Mouse (Mus musculus) kidney, adult 2 months (tissue): ENCODE results near the gene Dgkk.

Experiments used
- CTCF ChIP-seq: fragments of 200-500 bp; conservative IDR thresholded peaks from 2 replicates; pipeline ENCODE4 v1.5.1; 2011; ENCODE audit warnings: low read depth, mild to moderate bottlenecking, control low read depth, low read length, moderate library complexity, mixed read lengths; ENCODE audit not compliant: insufficient read depth, insufficient read length
- POLR2A ChIP-seq: fragments of 200-500 bp; IDR thresholded peaks from one replicate; pipeline ENCODE4 v1.6.1; 2011; ENCODE audit warnings: low read depth, low read length, control low read depth

DNA sequence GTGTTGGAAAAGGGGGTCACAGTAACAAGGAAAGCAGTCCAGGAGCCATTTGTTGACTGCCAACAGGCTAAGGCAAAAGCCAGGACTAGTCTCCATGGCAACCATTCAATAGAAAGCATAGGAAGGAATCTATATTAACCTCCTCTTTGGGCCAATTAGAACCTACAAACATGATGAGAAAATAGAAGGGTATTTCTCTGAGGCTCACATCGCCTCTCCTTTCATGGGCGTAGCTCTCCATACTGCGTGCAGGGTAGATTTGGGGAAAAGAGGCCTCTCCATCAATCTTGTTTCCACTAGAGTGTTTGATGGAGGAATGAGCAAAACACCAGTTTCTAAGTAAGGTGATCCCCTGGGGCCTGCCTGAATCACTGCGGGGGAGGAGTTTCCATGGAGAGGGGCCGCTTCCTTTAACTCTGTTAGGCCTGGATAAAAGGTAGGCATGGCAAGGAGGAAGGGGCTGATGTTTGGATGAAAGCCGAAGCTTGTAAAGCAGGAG is 27.5 kb upstream of the Dgkk start:
- no peak for TF ChIP-seq CTCF
- no peak for TF ChIP-seq POLR2A
